Mouse (Mus musculus): ENCODE data around the gene RPS10-NUDT3. TPM values are rescaled to one million over a fixed set of nuclear protein-coding genes. Genes with fewer than 3 reads are reported as not detected.
"Not testable (repeated sequence)": the region's sequence is repeated elsewhere in the genome, so short reads cannot be mapped to it uniquely, and the experiment has no call there.

Gene RPS10-NUDT3
- polyA plus RNA-seq, 1 experiment from 2014 or later, result not detected

DNA sequence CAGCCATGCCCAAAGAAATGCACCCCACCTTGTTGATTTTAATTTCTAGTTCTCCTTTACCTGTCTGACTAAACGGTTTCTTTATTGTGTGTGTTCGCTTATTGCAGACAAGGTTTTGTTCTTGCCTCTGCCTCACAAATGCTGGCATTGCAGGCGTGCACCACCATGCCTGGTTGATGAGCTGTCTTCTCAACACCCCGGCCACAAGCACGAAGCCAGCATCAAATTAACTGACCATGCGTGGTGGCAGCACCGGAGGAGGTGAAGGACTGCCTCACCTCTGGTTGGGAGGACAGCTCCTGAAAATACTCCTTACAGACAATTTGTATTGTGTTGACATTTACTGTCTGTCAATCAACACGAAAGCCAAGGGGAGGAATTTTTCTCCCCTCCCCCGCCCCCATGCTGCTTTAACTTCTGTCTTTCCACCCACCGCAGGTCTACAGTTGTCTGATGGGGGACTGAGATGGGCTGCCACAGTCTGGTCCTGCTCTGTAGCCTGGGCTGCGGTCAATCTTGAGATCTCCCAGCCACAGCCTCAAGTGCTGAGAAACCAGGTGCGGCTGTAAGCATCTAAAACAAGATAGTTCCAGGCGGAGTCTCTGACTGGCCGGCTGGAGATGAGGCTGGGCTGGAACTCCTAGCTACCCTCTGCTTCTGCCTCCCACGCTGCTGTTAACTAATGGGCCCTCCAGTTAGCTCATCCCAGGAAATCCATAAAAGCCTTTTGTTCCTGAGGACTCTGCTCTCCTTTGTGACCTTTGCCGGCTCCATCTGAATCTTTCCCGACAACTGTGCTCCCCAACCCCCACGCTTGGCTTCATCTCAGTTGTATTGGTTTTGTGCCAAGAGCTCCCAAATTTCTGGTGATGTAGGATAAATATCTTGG, 1.4 kb upstream of the RPS10-NUDT3 start, which contains the start of gene Rps10:
Rps10 (minus strand) TSS at position 538 of the 889 bp plus-strand sequence.
- H3K4me3 ChIP-seq, result peak within 1 kb of the TSS; percentile 100
- 54% methylated on average over 18 of the region's 18 CpGs for WGBS
- H3K27ac ChIP-seq, result peak within 1 kb of the TSS; percentile 98
- DNase-seq (ENCODE audit: extremely low spot score, low spot score), result no peak
- H3K9me3 ChIP-seq, result no peaks in the 10 kb centered on the region
- no peaks in the 10 kb centered on the region for H3K27me3 ChIP-seq (ENCODE audit: poor library complexity, severe bottlenecking)
- peaks cover 32% of the 10 kb centered on the region for H3K36me3 ChIP-seq (replicated peaks)
- H3K4me1 ChIP-seq, result peaks cover 47% of the 10 kb centered on the region

DNA sequence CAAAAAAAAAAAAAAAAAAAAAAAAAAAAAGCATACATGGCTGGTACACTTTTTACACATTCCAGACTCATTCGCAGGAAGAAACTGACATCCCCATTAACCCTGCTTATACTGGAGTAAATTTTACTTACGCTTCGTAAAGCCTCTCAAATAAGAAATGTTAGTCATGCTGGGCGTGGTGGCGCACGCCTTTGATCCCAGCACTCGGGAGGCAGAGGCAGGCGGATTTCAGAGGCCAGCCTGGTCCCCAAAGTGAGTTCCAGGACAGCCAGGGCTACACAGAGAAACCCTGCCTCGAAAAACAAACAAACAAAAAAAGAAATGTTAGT, 517 bp upstream of the RPS10-NUDT3 start:
- peak overlapping the region; percentile 100 for H3K4me3 ChIP-seq
- H3K27ac ChIP-seq, result peak overlapping the region; percentile 98
- not testable (repeated sequence) for H3K27me3 ChIP-seq (ENCODE audit: poor library complexity, severe bottlenecking); DNase-seq (ENCODE audit: extremely low spot score, low spot score); H3K9me3 ChIP-seq
- peaks cover 51% of the 10 kb centered on the region for H3K4me1 ChIP-seq
- peaks cover 40% of the 10 kb centered on the region for H3K36me3 ChIP-seq (replicated peaks)
- WGBS, result 57% methylated on average over 9 of the region's 9 CpGs

DNA sequence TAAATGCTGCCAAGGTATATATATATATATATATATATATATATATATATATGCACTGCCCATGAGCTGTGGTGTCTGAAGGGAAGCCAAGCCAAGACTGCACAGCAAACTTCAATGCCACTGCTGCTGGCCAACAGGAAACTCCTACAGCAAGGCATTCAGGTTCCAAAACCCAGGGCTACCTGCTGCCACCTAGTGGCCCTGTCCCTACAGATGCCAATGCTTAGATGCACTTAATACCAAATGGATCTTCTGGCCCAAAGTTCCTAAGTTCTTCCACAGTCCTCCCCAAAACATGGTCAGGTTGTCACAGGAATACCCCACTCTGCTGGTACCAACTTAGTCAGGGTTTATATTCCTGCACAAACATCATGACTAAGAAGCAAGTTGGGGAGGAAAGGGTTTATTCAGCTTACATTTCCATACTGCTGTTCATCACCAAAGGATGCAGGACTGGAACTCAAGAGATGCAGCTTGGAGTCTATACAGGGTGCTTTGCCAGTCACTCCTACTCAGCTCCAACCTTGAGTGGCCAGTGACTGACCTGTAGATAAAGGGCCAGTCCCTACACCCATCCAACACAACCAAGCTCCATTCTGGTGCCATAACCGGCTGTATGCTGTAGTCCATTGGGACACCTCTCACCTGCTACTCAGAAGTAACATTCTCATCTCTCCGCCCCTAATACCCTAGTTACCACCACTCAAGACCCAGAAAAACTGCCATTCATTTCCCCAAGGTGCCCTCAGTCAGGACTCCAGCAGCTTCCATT, 5.6 kb downstream of the RPS10-NUDT3 start:
- Histone ChIP-seq H3K36me3 (replicated peaks) (peaks cover 60% of the 10 kb centered on the region), H3K27me3 (ENCODE audit: poor library complexity, severe bottlenecking) (no peaks in the 10 kb centered on the region), H3K4me1 (peaks cover 51% of the 10 kb centered on the region), H3K9me3 (no peaks in the 10 kb centered on the region), H3K4me3 (no peak overlapping the region), H3K27ac (no peak overlapping the region)
- peak; percentile 70 for DNase-seq (ENCODE audit: extremely low spot score, low spot score)
- 72% methylated on average over 2 of the region's 2 CpGs for WGBS

DNA sequence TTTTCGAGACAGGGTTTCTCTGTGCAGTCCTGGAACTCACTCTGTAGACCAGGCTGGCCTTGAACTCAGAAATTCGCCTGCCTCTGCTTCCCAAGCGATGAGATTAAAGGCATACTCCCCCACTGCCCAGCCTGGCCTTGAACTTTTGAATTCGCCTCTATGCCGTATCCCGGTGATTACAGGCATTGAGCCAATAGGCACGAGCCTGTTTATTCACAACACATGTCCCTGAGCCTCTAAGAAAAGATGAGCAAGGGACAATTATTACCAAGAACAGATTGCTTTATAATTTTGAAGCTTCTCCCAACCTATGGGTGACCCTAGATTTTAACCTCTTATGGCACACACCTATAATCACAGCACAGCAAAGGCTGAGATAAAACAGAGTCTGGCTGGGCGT, 6.6 kb downstream of the RPS10-NUDT3 start:
- DNase-seq (ENCODE audit: extremely low spot score, low spot score), result no peak
- no peaks in the 10 kb centered on the region for H3K27me3 ChIP-seq (ENCODE audit: poor library complexity, severe bottlenecking)
- 89% methylated on average over 8 of the region's 8 CpGs for WGBS
- H3K36me3 ChIP-seq (replicated peaks), result peaks cover 49% of the 10 kb centered on the region
- H3K27ac ChIP-seq, result no peak overlapping the region
- no peaks in the 10 kb centered on the region for H3K9me3 ChIP-seq
- H3K4me1 ChIP-seq, result peaks cover 51% of the 10 kb centered on the region
- H3K4me3 ChIP-seq, result no peak overlapping the region

DNA sequence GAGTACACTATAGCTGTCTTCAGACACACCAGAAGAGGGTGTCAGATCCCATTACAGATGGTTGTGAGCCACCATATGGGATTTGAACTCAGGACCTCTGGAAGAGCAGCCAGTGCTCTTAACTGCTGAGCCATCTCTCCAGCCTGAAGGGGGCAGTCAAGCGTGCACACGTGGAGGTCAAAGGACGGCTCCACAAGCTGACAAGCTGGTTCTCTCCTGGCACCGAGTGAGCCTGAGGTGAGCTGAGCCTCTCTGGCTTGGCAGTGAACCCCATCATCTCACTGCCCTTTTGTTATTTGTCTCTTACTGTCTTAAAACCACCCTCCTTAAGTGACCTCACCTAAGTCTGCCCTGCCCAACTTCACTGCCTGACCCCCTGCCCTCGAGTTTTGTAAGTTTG, 7.6 kb downstream of the RPS10-NUDT3 start:
- Histone ChIP-seq H3K27me3 (ENCODE audit: poor library complexity, severe bottlenecking) (no peaks in the 10 kb centered on the region), H3K36me3 (replicated peaks) (peaks cover 40% of the 10 kb centered on the region), H3K4me3 (no peak overlapping the region), H3K9me3 (no peaks in the 10 kb centered on the region), H3K27ac (no peak overlapping the region), H3K4me1 (peaks cover 43% of the 10 kb centered on the region)
- no peak for DNase-seq (ENCODE audit: extremely low spot score, low spot score)
- 49% methylated on average over 5 of the region's 5 CpGs for WGBS

DNA sequence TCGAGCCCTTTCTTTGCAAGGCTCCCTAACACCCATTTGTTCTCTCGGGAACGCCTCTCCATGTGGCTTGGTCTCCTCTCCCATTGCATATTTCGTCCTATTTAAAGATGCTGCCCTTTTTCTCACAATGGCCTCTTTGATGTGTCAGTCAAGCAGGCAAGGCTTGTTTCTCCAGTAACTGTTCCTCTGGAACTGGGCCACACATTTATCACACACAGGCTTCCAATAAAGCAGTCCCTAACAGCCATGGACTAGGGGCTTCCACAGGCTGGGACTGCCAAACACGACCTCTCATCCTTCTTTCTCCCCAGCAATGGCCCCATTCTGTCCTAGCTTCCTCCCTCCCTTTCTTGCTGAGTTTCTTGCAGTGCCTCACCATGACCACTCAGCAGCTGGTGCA, 8.3 kb downstream of the RPS10-NUDT3 start:
- Histone ChIP-seq H3K27me3 (ENCODE audit: poor library complexity, severe bottlenecking) (no peaks in the 10 kb centered on the region), H3K4me1 (peaks cover 40% of the 10 kb centered on the region), H3K36me3 (replicated peaks) (peaks cover 32% of the 10 kb centered on the region), H3K9me3 (no peaks in the 10 kb centered on the region), H3K27ac (peak overlapping the region; percentile 53; the same call in 1 of the 2 replicates), H3K4me3 (no peak overlapping the region)
- WGBS, result 30% methylated on average over 5 of the region's 5 CpGs
- DNase-seq (ENCODE audit: extremely low spot score, low spot score), result no peak

DNA sequence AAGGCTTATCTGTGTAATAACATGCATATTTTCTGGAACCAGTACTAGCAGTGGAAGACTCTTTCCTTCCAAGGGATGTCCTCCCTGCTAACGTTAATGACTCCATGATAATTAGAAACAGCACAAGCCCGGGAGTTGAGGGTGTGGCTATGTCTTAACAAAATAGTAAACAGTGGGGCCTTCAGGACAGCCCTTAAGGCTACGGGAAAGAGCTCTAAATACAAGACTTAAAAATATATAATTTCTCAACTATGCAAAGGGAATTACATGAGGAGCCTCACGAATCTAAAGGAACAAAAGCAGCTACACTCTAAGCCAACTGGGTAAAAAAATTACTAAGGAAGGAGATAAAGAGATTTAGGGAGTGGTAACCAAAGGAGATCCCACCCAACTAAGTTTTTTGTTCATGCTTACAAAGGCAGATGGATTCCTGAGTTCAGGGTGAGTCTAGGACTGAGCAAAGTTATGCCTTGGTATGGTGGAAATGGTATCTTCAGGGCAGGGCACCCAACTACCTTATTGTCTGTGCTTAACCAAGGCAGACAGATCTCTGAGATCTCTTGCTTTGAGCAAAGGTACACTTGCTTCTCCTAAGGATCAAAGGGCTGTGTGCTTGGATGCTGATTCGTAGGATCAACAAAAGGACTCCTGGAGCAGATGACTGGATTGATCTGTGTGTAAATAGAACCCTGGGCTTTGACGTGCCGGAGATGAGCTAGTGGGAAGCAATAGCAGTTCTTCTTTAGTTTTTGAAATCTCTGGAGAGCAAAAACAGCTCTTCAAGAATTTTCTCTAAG, 9.4 kb downstream of the RPS10-NUDT3 start:
- H3K4me1 ChIP-seq, result peaks cover 43% of the 10 kb centered on the region
- H3K4me3 ChIP-seq, result no peak overlapping the region
- no peak for DNase-seq (ENCODE audit: extremely low spot score, low spot score)
- 41% methylated on average over 7 of the region's 7 CpGs for WGBS
- H3K9me3 ChIP-seq, result no peaks in the 10 kb centered on the region
- no peaks in the 10 kb centered on the region for H3K27me3 ChIP-seq (ENCODE audit: poor library complexity, severe bottlenecking)
- H3K27ac ChIP-seq, result no peak overlapping the region; the same call in 1 of the 2 replicates
- H3K36me3 ChIP-seq (replicated peaks), result peaks cover 22% of the 10 kb centered on the region

DNA sequence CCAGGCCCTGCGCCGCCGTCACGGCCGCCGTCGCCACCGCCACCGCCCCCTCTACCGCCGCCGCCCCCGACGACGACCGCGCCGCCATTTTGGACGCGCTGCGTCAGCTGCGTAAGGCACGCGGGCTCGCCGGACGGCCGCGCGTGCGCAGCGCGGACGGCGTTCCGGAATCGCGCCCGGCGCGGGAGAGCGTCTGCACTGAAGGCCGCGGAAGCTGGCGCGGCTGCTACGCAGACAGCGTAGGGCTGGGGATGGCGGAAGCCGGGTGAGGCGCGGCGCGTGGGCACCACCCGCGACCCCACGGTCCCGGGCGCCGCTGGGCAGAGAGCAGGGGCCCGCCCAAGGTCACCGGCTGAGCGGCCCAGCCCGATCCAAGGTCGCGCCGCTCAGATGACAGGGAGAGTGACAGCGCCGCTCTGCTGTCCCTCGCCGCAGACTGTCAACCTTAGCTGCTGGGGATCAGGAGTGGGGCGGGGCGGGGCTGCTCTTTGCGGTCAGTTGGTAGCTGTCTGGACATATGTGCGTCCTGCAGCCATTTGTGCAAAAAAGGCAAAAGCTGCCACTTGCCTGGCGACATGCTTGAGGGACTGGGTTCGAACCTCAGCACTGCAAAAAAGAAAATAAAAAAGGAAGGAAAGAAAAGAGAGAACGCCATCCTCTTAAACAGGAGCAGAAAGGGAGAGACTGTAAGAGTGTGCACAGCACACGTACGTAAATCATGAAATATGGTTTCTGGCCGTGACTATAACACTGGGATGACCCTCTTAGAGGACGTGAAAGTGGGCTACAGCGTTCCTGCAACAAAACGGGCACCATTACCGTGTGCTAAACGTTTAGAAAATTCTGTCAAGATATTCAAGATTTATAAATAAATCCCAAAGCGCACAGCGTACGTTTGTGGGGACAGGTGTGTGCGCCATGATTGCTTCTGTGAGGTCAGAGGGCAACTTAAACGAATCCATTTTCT, 11.4 kb downstream of the RPS10-NUDT3 start, which contains the start of gene Nudt3:
Nudt3 (minus strand) TSS at position 136 of the 967 bp plus-strand sequence.
- H3K36me3 ChIP-seq (replicated peaks), result peaks cover 21% of the 10 kb centered on the region
- H3K4me3 ChIP-seq, result peak within 1 kb of the TSS; percentile 94
- peak within 1 kb of the TSS; percentile 100 for H3K27ac ChIP-seq
- DNase-seq (ENCODE audit: extremely low spot score, low spot score), result peak; percentile 85
- 0 out of 2 replicates have a peak, but pooled peaks cover 3% of the 10 kb centered on the region for H3K9me3 ChIP-seq
- WGBS, result 9% methylated on average over 91 of the region's 91 CpGs
- H3K27me3 ChIP-seq (ENCODE audit: poor library complexity, severe bottlenecking), result no peaks in the 10 kb centered on the region
- peaks cover 51% of the 10 kb centered on the region for H3K4me1 ChIP-seq

DNA sequence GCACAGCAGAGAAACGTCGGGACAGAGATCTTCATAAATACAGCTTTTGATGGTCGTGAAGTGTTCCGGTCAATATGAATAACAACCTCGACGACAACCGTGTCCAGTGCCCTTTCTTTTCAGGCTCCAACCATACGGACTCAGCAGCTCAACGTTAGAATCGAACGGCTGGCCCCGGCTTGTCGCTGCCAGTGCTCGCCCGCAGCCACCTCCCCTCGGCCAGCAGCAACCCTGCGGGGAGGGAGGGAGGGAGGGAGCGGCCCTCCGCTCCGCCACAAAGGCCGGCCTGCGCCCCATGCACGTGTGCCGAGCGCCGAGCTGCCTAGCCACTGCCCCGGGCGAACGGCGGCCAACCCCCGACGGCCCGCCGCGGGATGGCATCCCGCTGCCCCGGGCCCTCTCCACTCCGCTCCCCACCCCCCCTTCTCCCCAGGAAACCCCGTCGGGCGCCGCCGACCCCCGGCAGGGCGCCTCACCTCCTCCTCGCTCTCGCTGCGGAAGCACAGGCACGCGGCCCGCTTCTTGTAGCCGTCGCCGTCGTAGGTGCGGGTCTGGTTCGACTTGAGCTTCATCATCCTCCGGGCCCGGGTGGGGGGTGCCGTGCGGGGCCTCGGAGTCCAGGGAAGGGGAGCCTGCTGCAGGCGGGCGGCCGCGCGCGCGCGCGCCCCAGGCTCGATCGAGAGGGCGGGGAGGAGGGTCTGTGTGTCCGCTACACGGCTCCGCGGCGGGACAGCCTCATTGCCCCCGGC, 12.2 kb downstream of the RPS10-NUDT3 start:
- H3K4me3 ChIP-seq, result peak overlapping the region; percentile 94
- under 1% methylated on average over 79 of the region's 80 CpGs for WGBS
- peaks cover 26% of the 10 kb centered on the region for H3K36me3 ChIP-seq (replicated peaks)
- H3K27me3 ChIP-seq (ENCODE audit: poor library complexity, severe bottlenecking), result no peaks in the 10 kb centered on the region
- peaks cover 51% of the 10 kb centered on the region for H3K4me1 ChIP-seq
- peak overlapping the region; percentile 100 for H3K27ac ChIP-seq
- DNase-seq (ENCODE audit: extremely low spot score, low spot score), result peak; percentile 69
- H3K9me3 ChIP-seq, result peaks cover 11% of the 10 kb centered on the region

DNA sequence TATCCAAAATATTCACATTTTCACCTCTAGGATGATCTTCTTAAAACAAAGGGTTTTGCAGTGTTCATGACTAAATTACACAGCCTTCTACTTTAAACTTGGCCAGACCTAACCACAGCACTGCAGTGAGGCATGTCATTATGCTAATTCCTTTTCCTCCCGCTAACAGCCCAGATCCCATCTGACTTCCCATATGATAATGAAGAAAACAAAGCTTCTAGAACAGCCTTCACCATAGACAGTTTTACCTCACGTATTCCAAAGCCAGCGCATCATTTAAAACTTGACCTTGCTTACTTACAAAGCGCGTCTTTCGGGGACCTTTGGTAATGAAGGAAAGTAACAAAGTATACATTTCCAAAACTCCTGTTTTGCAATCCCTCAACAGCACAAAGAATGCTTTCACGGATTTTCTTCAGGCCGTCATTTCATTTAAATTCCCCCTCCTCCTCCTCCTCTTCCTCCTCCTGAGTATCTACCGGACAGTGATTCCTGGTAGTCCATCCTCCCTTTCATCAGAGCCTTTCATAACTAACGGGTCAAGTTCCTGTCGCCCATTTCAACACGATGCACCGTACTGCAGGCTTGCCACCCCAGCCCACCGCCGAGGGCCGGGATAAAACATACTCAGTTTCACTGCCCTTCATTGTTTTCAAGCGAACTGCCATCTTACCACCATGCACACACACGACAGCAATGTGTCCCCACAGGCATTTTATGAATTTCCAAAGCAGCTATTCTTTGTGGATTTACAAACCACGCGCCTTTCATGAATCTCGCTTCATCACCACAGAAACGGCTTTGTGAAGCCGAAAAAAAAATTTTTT, 13.1 kb downstream of the RPS10-NUDT3 start:
- Histone ChIP-seq H3K4me1 (peaks cover 49% of the 10 kb centered on the region), H3K27me3 (ENCODE audit: poor library complexity, severe bottlenecking) (no peaks in the 10 kb centered on the region), H3K4me3 (peak overlapping the region; percentile 94), H3K27ac (peak overlapping the region; percentile 100), H3K9me3 (peaks cover 20% of the 10 kb centered on the region), H3K36me3 (replicated peaks) (peaks cover 35% of the 10 kb centered on the region)
- WGBS, result 4% methylated on average over 23 of the region's 23 CpGs
- DNase-seq (ENCODE audit: extremely low spot score, low spot score), result peak; percentile 45

Data from forebrain, embryonic 10.5 days (tissue).